Mouse (Mus musculus): Measurements from ENCODE around the gene A030005K14Rik. TPM values are rescaled to one million over a fixed set of nuclear protein-coding genes. Genes with fewer than 3 reads are reported as not detected.

Gene A030005K14Rik
- polyA plus RNA-seq, 1 experiment from 2014 or later, result not detected

GRCm38 (mm10) chr1:83075526-83076189 lies 16.5 kb upstream of the A030005K14Rik start:
- Histone ChIP-seq H3K4me3 (peak overlapping the region; percentile 27), H3K27ac (no peak overlapping the region), H3K9me3 (no peaks in the 10 kb centered on the region), H3K9ac (no peak overlapping the region), H3K36me3 (no peaks in the 10 kb centered on the region), H3K4me2 (peak overlapping the region; percentile 48), H3K27me3 (no peaks in the 10 kb centered on the region), H3K4me1 (0 out of 2 replicates have a peak, but pooled peaks cover 3% of the 10 kb centered on the region)
- no peak for ATAC-seq (ENCODE audit: borderline replicate concordance, extremely low read depth, low FRiP score, low TSS enrichment)
- WGBS, result 30% methylated on average over 15 of the region's 15 CpGs

GRCm38 (mm10) chr1:83067205-83067604 lies 8.0 kb upstream of the A030005K14Rik start:
- no peak for ATAC-seq (ENCODE audit: borderline replicate concordance, extremely low read depth, low FRiP score, low TSS enrichment)
- H3K27me3 ChIP-seq, result no peaks in the 10 kb centered on the region
- no peak overlapping the region for H3K9ac ChIP-seq
- H3K9me3 ChIP-seq, result no peaks in the 10 kb centered on the region
- WGBS, result 78% methylated on average over 10 of the region's 10 CpGs
- H3K4me1 ChIP-seq, result no peaks in the 10 kb centered on the region
- no peak overlapping the region for H3K4me2 ChIP-seq
- no peak overlapping the region for H3K4me3 ChIP-seq
- H3K27ac ChIP-seq, result no peak overlapping the region
- H3K36me3 ChIP-seq, result no peaks in the 10 kb centered on the region

- WGBS, result 90% methylated on average over 4 of the region's 4 CpGs
- H3K27ac ChIP-seq, result no peak overlapping the region
- H3K4me1 ChIP-seq, result no peaks in the 10 kb centered on the region
- ATAC-seq (ENCODE audit: borderline replicate concordance, extremely low read depth, low FRiP score, low TSS enrichment), result no peak
- H3K4me2 ChIP-seq, result no peak overlapping the region
- no peaks in the 10 kb centered on the region for H3K36me3 ChIP-seq
- no peak overlapping the region for H3K9ac ChIP-seq
- no peaks in the 10 kb centered on the region for H3K27me3 ChIP-seq
- H3K4me3 ChIP-seq, result no peak overlapping the region
- H3K9me3 ChIP-seq, result no peaks in the 10 kb centered on the region
Measured at GRCm38 (mm10) chr1:83066577-83066976, 7.4 kb upstream of the A030005K14Rik start.

- H3K27me3 ChIP-seq, result no peaks in the 10 kb centered on the region
- no peak for ATAC-seq (ENCODE audit: borderline replicate concordance, extremely low read depth, low FRiP score, low TSS enrichment)
- no peak overlapping the region for H3K4me3 ChIP-seq
- no peaks in the 10 kb centered on the region; the same call in 1 of the 2 replicates for H3K4me1 ChIP-seq
- no peaks in the 10 kb centered on the region for H3K36me3 ChIP-seq
- H3K4me2 ChIP-seq, result no peak overlapping the region
- no peak overlapping the region for H3K27ac ChIP-seq
- H3K9me3 ChIP-seq, result no peaks in the 10 kb centered on the region
- WGBS, result 9% methylated on average over 3 of the region's 3 CpGs
- H3K9ac ChIP-seq, result no peak overlapping the region
Measured at GRCm38 (mm10) chr1:83064851-83065250, 5.7 kb upstream of the A030005K14Rik start.

- Histone ChIP-seq H3K27ac (no peak within 1 kb of the TSS), H3K36me3 (no peaks in the 10 kb centered on the region), H3K4me3 (no peak within 1 kb of the TSS), H3K4me2 (no peak within 1 kb of the TSS), H3K9ac (no peak within 1 kb of the TSS), H3K4me1 (no peaks in the 10 kb centered on the region; the same call in 1 of the 2 replicates), H3K9me3 (no peaks in the 10 kb centered on the region), H3K27me3 (no peaks in the 10 kb centered on the region)
- no peak for ATAC-seq (ENCODE audit: borderline replicate concordance, extremely low read depth, low FRiP score, low TSS enrichment)
- 84% methylated on average over 4 of the region's 4 CpGs for WGBS
Measured at GRCm38 (mm10) chr1:83060643-83061042, 1.5 kb upstream of the A030005K14Rik start, which contains the start of gene Krtap28-13. Gene Krtap28-13, plus strand, starts transcription at chr1:83060930.

GRCm38 (mm10) chr1:83058481-83058880 lies 697 bp downstream of the A030005K14Rik start:
- H3K4me3 ChIP-seq, result no peak overlapping the region
- WGBS, result 48% methylated on average over 1 of the region's 1 CpGs

GRCm38 (mm10) chr1:83044882-83045427 lies 14.2 kb downstream of the A030005K14Rik start, which contains the start of gene Gm47969:
Gene Gm47969, plus strand, starts transcription at chr1:83044932.
- Histone ChIP-seq H3K36me3 (no peaks in the 10 kb centered on the region), H3K27me3 (no peaks in the 10 kb centered on the region), H3K4me1 (no peaks in the 10 kb centered on the region), H3K4me3 (no peak within 1 kb of the TSS), H3K4me2 (no peak within 1 kb of the TSS), H3K27ac (no peak within 1 kb of the TSS), H3K9me3 (no peaks in the 10 kb centered on the region), H3K9ac (no peak within 1 kb of the TSS)
- 71% methylated on average over 5 of the region's 5 CpGs for WGBS
- 0 out of 2 replicates have a peak, but pooled peaks have one; percentile 19 for ATAC-seq (ENCODE audit: borderline replicate concordance, extremely low read depth, low FRiP score, low TSS enrichment)

More at GRCm38 (mm10) chr1:83058481-83058880, 697 bp downstream of the A030005K14Rik start:
- no peak for ATAC-seq (ENCODE audit: borderline replicate concordance, extremely low read depth, low FRiP score, low TSS enrichment)
- Histone ChIP-seq H3K4me2 (no peak overlapping the region), H3K9ac (no peak overlapping the region), H3K36me3 (no peaks in the 10 kb centered on the region), H3K4me1 (no peaks in the 10 kb centered on the region; the same call in 1 of the 2 replicates), H3K9me3 (no peaks in the 10 kb centered on the region), H3K27ac (no peak overlapping the region), H3K27me3 (no peaks in the 10 kb centered on the region)

GRCm38 (mm10) chr1:83042380-83042779 lies 16.8 kb downstream of the A030005K14Rik start, which contains the start of gene Krtap28-10:
Gene Krtap28-10, minus strand, starts transcription at chr1:83042480.
- Histone ChIP-seq H3K4me1 (no peaks in the 10 kb centered on the region; the same call in 1 of the 2 replicates), H3K27ac (no peak within 1 kb of the TSS), H3K36me3 (no peaks in the 10 kb centered on the region), H3K27me3 (no peaks in the 10 kb centered on the region), H3K4me2 (no peak within 1 kb of the TSS), H3K9me3 (no peaks in the 10 kb centered on the region), H3K4me3 (no peak within 1 kb of the TSS), H3K9ac (no peak within 1 kb of the TSS)
- ATAC-seq (ENCODE audit: borderline replicate concordance, extremely low read depth, low FRiP score, low TSS enrichment), result no peak
- 80% methylated on average over 2 of the region's 2 CpGs for whole genome bisulfite sequencing

- H3K4me2 ChIP-seq, result no peak overlapping the region
- ATAC-seq (ENCODE audit: borderline replicate concordance, extremely low read depth, low FRiP score, low TSS enrichment), result no peak
- H3K27ac ChIP-seq, result no peak overlapping the region
- no peaks in the 10 kb centered on the region for H3K9me3 ChIP-seq
- H3K9ac ChIP-seq, result no peak overlapping the region
- H3K27me3 ChIP-seq, result no peaks in the 10 kb centered on the region
- H3K4me1 ChIP-seq, result no peaks in the 10 kb centered on the region; the same call in 1 of the 2 replicates
- no peaks in the 10 kb centered on the region for H3K36me3 ChIP-seq
- 71% methylated on average over 4 of the region's 4 CpGs for WGBS
- no peak overlapping the region for H3K4me3 ChIP-seq
Measured at GRCm38 (mm10) chr1:83039080-83039479, 20.1 kb downstream of the A030005K14Rik start.

- Histone ChIP-seq H3K9me3 (no peaks in the 10 kb centered on the region), H3K27me3 (no peaks in the 10 kb centered on the region), H3K36me3 (no peaks in the 10 kb centered on the region), H3K27ac (no peak within 1 kb of the TSS), H3K4me3 (peak within 1 kb of the TSS; percentile 57), H3K4me1 (no peaks in the 10 kb centered on the region; the same call in 1 of the 2 replicates), H3K4me2 (peak within 1 kb of the TSS; percentile 68), H3K9ac (peak within 1 kb of the TSS; percentile 42)
- WGBS, result 2% methylated on average over 25 of the region's 25 CpGs
- ATAC-seq (ENCODE audit: borderline replicate concordance, extremely low read depth, low FRiP score, low TSS enrichment), result peak; percentile 88
Measured at GRCm38 (mm10) chr1:83038109-83038672, 21.0 kb downstream of the A030005K14Rik start, which contains the start of gene Slc19a3. Gene Slc19a3, minus strand, starts transcription at chr1:83038448.

- 73% methylated on average over 11 of the region's 11 CpGs for WGBS
- ATAC-seq (ENCODE audit: borderline replicate concordance, extremely low read depth, low FRiP score, low TSS enrichment), result no peak
- Histone ChIP-seq H3K9me3 (no peaks in the 10 kb centered on the region), H3K4me3 (no peak overlapping the region), H3K36me3 (no peaks in the 10 kb centered on the region), H3K4me2 (peak overlapping the region; percentile 68; the same call in 1 of the 2 replicates), H3K27ac (no peak overlapping the region), H3K27me3 (no peaks in the 10 kb centered on the region), H3K4me1 (no peaks in the 10 kb centered on the region; the same call in 1 of the 2 replicates), H3K9ac (no peak overlapping the region)
Measured at GRCm38 (mm10) chr1:83036892-83037667, 22.1 kb downstream of the A030005K14Rik start.

Data from lung, embryonic 15.5 days (tissue).